25 mouse cellular contexts compared by ENCODE assay signal in genomic region chr12:117598190-117598589, GRCm38 (mm10).
"Had no signal": no experiment of that assay in that cellular context is flagged by ENCODE, and none has a peak within 500 bp of the region (broad histone marks: within the 10 kb centered on the region; RNA-seq: fewer than 3 reads in every experiment).

No protein-coding gene starts in this region.

- H3K4me2 ChIP-seq: heart, embryonic 11.5 days; heart, embryonic 13.5 days; heart, embryonic 15.5 days; hindbrain, embryonic 13.5 days; hindbrain, embryonic 15.5 days; kidney, embryonic 15.5 days; limb, embryonic 13.5 days; limb, embryonic 15.5 days had no signal

- H3K27me3 ChIP-seq: heart, embryonic 13.5 days; heart, embryonic 15.5 days; hindbrain, embryonic 13.5 days; hindbrain, embryonic 15.5 days; kidney, embryonic 15.5 days; limb, embryonic 13.5 days; limb, embryonic 15.5 days had no signal

- H3K9ac ChIP-seq: forebrain, postnatal 0 days; heart, embryonic 13.5 days; heart, embryonic 15.5 days; hindbrain, embryonic 13.5 days; hindbrain, embryonic 15.5 days; kidney, embryonic 15.5 days; limb, embryonic 13.5 days; limb, embryonic 15.5 days had no signal

- ATAC-seq: forebrain, postnatal 0 days; hindbrain, postnatal 0 days; intestine, embryonic 16.5 days had no signal

- H3K4me1 ChIP-seq: heart, embryonic 15.5 days; hindbrain, embryonic 15.5 days; kidney, embryonic 15.5 days; limb, embryonic 15.5 days had no signal

- H3K27ac ChIP-seq: heart, adult 2 months; heart, embryonic 13.5 days; heart, embryonic 15.5 days; hindbrain, embryonic 13.5 days; hindbrain, embryonic 15.5 days; hindbrain, postnatal 0 days; kidney, embryonic 15.5 days; kidney, postnatal 0 days; limb, embryonic 13.5 days; limb, embryonic 15.5 days had no signal

- DNase-seq: forebrain, postnatal 0 days; gastrocnemius, postnatal 14 days; gastrocnemius, postnatal 36 days; heart, adult 2 months; heart, postnatal 14 days; heart, postnatal 36 days; kidney, adult 11 months; kidney, adult 2 months; kidney, adult 9 months; kidney, postnatal 14 days; kidney, postnatal 36 days; layer of hippocampus, adult 9-11 months; layer of hippocampus, postnatal 36 days; left cerebral cortex, postnatal 4 days had no signal

- H3K4me3 ChIP-seq: heart, adult 2 months; heart, embryonic 13.5 days; heart, embryonic 15.5 days; hindbrain, embryonic 13.5 days; hindbrain, embryonic 15.5 days; kidney, embryonic 15.5 days; limb, embryonic 13.5 days; limb, embryonic 15.5 days had no signal

- H3K36me3 ChIP-seq: heart, embryonic 15.5 days; hindbrain, embryonic 13.5 days; hindbrain, embryonic 15.5 days; limb, embryonic 13.5 days; limb, embryonic 15.5 days had no signal

- H3K9me3 ChIP-seq: heart, embryonic 15.5 days; hindbrain, embryonic 13.5 days; hindbrain, embryonic 15.5 days; kidney, embryonic 15.5 days; limb, embryonic 13.5 days; limb, embryonic 15.5 days had no signal
